Mouse (Mus musculus): ENCODE measurements around the gene Rcn3.

DNA sequence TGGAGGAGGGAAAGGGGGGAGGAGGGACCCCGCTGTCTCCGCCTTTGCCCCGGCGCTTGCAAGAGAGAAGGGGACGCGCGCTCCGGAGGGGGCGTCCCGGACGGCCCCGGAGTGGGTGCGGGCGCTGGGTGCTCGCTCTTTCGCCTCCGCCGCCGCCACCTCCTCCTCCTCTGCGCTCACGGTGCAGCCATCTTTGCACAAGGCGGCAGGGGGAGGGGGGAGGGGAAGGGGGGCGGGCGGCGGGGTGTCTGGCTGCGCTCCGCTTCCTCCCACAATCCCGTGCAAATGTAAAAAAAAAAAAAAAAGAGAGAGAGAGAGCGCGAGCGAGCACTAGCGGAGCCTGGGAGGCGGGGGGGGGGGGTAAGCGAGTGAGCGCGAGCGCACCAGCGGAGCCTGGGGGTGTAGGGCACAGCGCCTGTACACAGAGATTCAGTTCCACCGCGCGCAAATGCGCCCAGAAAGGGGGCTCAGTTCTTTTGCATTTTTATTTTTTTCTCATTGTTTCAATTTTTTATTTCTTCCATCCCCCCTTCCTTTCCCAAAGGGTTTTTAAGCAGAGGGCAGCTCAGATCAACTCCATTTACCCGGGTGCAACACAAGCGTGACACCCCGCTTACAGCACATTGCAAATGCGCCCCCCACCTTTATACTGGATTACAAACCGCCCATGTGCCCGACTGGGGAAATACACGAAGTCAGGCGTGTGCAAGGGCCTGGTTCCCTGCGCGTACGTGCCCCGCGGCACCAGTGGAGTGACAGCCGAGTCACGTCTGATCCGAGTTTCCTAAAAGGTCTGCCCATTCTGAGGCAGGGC lies 38.7 kb downstream of the Rcn3 start:
- TF ChIP-seq CTCF (IDR thresholded peaks at IDR 0.05; ENCODE audit: borderline replicate concordance, insufficient read depth, low read length): no peak
- peak; percentile 42 for TF ChIP-seq POLR2A (IDR thresholded peaks at IDR 0.05; ENCODE audit: low read depth, low read length)

Data from embryonic fibroblast, embryonic 13.5 days (primary cell).